Mouse (Mus musculus): ENCODE data around the gene Slc4a4.
"Not testable (repeated sequence)": the region's sequence is repeated elsewhere in the genome, so short reads cannot be mapped to it uniquely, and the experiment has no call there.

The Slc4a4 gene

DNA sequence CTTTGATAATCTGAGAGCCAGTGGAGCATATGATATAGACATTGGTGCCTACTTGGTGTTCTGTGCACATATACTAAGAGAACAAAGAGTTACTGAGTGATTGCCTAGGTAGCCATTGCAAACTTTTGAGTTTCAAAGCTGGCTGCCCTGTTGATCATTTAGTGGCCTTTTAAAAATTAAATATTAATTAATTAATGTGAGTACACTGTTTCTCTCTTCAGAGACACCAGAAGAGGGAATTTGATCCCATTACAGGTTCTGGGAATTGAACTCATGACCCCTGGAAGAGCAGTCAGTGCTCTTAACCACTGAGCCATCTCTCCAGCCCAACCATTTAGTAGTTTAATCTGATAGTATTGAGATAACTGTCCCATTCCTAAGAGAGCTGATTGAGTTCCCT, 209.8 kb downstream of the Slc4a4 start:
- no peak for DNase-seq

DNA sequence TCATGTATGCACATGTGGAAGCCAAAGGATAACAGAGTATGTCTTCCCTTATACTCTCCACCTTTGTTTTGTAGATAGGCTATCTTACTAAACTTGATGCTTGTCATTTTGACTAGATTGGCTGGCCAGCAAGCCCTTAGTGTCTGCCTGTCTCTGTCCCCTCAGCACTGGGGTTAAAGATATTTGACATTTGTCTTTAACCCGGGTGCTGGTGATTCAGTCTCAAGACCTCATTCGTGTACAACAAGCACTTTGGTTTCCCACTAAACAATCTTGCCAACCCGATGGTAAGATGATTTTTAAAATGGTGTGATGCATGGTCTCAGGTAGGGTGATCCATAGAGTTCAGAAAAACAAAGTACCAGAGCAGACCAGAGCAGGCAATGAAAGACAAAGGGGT, 210.7 kb downstream of the Slc4a4 start:
- DNase-seq, result no peak

DNA sequence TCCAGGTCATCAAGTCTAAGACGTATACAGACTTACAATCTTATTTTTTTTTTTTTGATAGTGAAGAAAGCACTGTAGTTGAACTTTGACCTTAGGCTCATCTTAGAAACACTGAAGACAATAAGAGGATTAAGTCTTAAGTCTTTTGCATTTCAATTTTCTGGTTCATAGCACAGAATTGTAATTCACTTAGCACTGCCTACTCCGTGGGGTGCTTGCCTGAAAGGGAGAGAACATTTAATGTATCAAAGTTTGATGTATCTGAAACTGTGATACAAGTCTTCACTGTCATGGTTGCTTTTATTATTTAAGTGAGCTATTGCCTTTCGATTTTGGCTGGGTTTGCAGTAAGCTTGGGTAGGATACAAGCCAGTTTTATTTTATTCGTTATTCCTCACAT, 211.5 kb downstream of the Slc4a4 start:
- no peak for DNase-seq

DNA sequence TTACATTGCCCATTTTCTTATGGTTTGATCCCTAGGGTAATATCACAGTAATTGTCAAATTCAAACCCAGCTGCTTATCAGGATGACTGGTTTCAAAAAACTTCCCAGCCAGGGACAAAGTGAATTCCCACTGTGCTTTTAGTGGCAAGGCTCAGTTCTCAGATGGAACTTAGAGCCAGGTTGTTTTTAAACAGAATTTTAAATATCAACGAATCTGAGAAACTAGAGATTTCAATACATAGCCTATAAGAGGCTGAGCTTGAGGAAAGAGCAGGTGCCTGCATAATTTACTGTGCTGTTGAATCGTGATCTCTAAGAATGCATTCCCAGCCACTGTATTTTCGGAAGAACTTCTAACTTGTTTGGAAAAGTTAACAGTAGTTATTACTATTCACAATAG, 213.3 kb downstream of the Slc4a4 start:
- DNase-seq, result no peak

DNA sequence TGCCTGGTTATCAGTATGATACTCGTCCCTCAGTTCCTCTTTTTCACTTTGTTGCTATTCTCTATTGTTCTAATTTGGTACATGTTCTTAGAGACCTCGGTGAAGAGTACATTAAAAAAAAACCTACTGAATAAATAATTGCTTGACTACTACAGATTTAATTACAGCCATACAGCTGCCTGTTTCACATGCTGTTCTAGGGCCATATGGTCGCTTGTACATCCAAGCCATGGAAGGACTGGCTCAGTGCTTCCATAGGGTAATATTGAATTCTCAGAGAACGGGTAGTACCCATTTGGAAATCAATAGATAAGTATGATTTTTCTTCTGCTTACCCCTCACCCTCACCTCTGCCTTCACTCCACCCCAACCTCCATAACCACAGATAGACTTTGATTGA, 215.9 kb downstream of the Slc4a4 start:
- no peak for DNase-seq

DNA sequence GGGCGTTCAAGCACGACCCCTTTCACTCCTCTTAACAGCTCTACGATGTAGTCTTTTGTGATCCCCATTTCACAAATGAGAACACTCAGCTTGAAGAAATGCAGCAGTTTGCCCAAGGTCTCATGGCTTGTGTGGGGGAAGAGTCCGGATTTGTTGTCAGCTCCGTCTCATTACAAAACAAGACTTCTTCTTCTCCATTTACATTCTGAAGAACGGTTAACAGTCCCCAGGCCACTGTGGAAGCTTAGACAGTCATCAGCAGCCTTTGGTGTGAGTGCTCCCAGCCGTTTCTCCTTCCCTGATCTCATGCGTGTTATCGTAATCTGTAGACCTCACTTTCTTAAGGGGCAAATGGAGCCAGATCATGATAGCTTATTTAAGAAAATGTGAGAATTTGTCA, 218.7 kb downstream of the Slc4a4 start:
- no peak for DNase-seq

DNA sequence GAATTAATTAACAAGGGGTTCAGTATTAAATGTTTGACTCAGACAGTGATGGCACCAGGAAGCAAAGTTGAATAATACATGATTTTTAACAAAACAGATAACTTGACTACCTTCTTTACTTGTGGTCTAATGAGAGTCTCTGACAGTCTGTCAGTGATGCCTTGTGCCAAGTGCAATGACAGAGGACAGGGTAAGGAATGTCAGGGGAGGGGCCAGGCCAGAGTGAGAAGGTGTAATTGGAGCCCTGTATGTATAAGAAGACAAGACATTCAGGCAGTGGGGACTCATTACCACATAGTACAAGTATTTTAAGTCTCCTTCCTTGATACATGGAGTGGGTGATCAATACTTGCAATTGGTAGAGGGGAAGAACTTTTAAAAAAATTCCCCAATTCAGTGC, 219.6 kb downstream of the Slc4a4 start:
- DNase-seq, result no peak

DNA sequence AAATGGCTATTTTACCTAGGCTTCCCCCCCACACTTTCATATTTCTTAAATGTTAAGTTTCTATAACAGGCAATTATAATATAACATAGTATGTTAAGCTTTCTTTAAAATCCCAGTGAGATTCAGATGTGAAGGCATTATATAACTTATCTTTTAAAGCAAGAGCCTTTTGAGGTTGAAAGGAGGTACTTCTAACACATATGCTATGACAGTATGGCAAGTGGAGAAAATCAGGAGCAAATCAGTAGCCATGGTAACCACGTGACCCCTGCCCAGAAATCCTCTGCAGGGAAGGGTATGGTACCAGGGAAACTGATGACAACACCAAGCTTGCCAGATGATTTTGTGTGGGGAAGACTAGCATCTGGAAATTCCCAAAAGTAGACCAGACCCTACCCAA, 222.2 kb downstream of the Slc4a4 start:
- no peak for DNase-seq

DNA sequence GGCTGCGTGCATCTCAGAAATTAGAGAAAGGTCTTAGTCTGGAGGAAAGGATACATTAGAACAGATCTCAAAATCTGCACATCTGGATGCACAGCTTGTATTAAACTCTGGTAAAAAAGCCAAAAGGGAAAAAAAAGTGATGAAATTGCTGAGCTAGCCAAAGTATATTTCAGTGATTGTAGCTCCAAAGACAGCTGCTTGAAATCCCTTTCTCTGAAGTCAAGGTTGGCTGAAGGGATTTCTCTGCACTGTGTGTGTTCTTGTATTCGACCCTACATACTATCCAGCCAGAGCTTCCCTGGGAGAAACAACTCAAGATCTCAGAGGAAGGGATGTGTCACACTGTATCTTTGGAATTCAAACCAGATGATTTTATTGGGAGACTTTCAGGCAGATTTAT, 223.2 kb downstream of the Slc4a4 start:
- DNase-seq, result no peak

DNA sequence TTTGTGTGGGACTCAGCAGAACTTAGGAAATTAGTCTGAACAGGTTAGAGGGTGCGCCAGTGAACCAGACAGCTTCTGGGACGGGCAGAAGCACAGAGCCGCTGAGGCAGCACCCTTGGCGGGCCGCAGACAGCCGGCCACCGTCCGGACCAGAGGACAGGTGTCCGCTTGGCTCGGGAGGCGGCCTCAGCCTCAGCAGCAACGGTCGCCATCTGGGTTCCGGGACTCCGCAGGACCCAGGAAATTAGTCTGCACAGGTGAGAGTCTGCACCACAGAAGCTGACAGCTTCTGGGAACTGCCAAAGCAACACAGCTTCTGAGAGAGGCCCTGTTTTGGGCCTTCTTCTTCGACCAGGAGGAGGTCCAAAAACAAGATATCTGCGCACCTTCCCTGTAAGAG, 225.4 kb downstream of the Slc4a4 start:
- DNase-seq, result not testable (repeated sequence)

DNA sequence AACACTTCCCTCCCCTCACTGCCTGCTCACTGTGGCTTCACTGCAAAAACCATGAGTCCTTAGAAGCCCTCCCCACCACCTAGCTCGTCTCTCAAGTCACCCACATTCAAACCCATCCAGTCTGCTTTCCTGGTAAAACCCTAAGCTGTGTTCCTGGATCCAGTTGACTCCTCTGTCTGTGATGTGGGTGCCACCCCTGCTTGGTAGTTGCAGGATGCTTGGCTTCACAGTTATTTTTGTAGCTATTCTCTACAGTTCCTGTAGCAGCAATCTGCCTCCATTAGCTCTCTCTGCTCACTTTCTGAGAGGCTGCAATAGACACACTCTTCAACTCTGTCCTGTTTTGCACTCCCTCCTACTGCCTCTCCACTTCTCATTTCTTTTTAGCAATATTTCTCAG, 234.3 kb downstream of the Slc4a4 start:
- no peak for DNase-seq

DNA sequence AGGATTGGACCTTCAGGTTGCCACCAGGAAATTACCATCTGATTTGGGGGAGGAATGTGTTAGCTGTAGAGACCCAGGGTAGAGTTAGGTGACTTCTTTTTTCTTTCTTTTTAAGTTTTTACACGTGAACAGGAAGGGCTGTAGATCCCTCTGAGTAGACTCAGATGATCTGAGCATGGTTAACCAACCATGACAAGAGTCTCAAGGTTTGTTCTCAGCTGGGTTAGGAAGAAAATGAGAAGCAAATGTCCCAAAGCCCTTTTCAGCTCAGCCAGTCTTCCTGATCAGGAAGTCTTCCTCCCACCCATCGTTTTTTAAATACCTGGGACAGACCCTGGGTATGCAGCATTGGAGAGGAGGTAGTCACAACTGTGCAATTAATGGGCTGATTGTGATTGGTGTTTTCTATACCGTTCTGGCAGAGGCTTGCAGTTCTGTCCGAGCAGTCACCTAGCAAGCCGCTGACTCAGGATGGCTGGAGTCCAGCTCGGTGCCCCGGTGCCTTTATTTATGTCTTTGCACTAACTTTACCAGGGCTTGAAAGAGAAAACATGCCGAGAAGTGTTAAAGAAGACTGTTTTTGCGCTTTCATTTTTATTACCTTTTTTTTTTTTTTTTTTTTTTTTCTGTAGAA, 236.8 kb downstream of the Slc4a4 start:
- DNase-seq, result no peak

DNA sequence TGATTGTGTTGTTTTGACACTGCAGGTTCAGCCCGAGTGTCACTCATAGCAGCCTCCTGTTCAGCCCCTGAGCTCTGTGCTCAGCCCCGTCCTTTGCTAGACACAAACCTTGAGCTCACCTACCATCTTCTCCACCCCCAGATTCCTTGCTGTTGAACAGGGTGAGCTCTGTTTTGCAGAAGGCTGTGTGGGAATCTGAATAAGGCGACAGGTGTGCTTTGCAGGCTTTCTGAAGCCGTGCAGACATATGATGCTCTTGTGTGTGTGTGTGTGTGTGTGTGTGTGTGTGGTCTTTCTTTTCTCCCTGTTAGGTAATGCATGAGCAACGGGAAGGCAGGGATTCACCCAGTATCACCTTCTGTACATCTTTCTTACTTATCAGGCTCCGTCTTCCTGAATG, 241.6 kb downstream of the Slc4a4 start:
- DNase-seq, result no peak

DNA sequence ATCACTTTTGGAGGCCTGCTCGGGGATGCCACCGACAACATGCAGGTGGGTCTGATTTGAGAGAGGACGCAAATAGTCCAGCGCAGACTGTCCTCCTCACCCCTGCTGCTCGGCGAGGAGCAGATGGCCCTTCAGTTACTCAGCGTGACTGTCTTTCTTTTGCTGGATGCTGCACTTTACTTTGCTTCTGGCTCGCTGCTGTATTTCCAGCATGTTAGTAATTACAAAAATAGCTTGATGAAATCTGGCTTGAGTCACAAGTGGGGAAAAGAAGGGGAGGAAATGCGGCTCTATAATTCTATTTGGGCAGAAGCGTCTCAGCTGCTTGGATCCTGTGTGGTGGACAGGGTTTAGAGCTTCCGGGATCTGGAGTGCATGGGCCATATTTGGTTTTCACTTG, 249.2 kb downstream of the Slc4a4 start:
- DNase-seq, result no peak

DNA sequence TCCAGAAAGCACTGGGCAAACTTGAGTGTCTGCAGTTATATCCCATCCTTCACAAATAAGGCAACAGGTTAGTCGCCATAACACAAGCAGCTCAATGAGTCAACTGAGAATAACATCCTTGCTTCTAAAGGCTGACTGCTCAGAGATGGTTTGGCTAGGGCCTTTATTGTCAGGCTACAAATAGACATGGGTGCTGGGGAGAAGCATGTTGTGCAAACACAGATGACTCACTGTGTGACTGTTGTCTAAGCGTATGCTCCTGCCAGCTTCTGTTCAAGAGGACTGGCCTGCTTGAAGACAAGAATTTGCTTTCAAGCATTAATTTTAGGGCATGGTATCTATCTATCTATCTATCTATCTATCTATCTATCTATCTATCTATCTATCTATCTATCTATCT, 253.5 kb downstream of the Slc4a4 start:
- no peak for DNase-seq

DNA sequence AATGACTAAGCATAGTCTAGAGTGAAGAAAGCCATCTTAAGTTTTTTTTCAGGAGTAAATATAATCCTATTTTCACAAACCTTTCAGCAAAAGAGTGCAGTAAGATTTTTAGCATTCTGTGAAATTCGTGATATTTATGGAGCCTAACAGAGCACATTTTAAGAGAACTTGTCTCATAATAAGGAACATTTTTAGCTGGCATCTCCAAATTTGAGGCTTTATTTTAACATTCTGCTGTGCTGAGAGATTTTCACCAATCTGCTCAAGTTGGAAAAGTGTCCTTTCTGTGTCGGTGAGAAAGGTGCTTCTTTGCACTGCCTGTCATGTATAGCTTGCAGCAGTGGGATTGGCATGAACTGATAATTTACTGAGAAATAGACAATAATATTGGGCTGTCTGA, 255.1 kb downstream of the Slc4a4 start:
- no peak for DNase-seq

DNA sequence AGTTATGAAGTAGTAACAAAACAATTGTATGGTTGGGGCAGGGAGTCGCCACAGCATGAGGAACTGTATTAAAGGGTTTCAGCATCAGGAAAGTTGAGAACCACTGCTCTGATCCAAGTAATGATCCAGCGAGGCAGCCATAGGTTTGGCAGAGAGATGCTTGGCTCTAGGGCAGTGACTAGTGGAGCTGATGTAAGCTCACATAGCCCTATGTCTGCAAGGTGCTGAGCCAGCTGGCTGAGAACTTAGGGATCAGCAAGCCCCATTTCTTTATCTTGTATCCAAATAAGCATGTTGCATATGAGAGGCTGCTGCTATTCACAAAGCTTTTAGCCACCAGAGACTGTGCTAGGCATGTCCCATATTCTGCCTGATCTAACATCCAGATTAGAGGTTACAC, 259.7 kb downstream of the Slc4a4 start:
- DNase-seq, result no peak

DNA sequence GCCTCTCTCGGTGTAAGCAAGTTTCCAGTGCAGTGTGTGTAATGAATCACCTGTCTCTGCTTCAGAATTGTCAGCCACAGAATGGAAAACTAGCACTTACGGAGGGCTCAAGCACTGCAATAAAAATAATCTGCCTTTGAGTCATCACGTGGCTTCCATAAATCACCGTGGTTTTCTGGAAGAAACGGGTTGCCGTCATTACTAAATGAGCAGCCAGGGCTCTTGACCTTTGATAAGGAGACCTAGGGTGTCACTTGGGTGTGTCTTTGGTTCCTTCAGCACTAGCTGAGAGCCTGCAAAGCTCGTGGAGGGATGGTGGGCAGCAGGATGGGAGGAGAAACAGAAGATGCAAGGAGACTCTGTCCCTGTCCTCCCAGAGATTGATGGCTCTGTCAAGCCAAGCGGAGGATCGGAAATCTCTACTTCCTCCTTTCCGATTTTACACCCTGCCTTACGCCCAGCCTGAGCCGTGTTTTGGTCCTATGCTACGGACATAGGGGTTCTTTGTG, 260.7 kb downstream of the Slc4a4 start:
- DNase-seq, result no peak

DNA sequence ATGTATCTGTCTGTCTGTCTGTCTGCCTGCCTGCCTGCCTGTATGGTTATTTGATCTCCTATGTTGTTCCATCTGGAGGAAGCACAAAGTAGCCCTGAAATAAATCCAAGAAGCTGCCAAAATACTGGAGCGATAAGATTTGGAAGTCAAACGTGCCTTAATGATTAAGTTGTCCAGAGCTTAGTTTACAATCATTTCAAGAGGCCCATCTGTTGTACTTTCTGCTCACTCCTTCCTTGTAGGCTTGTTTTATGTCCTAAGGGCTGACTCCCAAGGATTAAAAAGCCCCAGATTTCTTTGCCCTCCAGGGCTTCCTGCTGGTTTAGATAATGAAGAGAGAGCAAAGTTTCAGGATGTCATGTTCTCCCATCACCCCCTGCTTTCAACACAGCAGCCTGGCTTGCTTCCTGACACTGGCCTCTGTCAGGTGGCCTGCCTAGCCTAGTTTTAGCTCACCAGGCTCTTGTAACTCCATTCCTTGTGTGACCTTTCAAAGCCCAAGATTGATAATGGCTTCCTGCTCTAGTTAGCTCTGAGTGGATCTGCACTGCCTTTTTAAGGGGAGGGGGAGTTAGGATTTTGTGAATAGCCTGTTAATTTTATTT, 262.9 kb downstream of the Slc4a4 start:
- no peak for DNase-seq

DNA sequence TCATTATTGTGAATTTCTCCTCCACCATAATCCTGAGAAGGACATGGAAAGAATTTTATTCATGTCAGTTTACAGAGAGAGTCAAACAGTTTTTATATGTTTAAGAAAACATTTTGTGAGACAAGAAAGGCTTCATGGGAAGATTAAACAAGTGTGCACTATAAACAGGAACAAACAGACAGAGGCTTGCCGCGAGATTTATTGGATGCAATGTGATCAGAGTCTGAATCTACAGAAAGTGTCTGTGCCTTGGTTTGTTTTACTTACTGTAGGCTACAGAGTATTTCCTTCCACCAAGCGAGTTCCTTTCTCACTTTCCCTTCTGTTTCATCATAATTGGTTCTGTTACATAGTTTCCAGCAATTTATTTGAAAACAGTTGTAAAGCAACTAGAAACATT, 264.5 kb downstream of the Slc4a4 start:
- DNase-seq, result no peak

DNA sequence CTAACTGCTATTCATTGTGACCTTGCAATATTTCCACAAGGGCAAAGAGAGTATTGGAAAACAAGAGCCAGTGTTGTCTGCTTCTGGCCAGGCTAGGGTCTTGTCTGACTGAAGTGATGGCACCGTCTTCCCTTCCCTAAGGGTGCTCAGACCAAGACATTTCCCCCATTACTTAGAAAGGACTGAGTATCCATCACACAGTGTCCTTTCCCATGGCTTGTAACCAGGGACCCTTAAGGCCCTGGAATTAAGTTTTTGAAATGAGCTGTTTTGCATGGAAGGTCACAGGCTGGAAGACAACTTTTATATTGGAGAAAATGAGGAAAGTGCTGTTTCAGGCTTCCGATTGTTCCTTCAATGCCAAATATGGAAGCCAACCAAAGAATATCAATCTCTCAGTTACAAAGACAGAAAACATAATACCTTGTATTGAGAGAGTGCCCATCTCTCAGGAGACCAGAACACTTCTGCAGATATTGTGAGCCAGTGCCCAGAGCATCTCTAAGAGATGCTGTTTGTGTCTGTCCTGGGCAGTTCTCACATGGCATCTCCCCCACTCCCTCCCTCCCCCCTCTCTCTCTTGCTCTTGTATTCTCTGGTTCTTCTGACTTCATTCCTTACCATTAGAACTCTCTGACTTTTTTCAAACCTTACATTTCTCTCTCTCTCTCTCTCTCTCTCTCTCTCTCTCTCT, 284.6 kb downstream of the Slc4a4 start:
- no peak for DNase-seq

DNA sequence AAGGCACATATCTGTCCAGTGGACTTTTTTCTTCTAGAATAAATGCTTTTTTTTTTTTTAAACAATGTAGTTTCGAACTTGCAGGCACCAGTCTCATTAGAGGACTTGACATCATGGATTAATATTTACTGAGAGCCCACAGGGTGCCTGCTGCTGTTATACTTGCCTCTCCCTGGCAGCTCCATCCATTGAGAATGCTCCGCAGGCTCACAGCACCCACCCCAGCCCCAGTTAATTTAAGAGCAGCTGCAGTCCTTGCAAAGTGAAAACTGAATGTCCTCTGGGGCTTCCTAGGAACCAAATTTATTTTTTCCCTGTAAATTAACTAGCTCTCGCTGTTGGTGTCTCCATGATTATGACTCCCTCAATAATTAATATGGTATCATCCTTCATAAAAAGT, 303.4 kb downstream of the Slc4a4 start:
- no peak for DNase-seq

DNA sequence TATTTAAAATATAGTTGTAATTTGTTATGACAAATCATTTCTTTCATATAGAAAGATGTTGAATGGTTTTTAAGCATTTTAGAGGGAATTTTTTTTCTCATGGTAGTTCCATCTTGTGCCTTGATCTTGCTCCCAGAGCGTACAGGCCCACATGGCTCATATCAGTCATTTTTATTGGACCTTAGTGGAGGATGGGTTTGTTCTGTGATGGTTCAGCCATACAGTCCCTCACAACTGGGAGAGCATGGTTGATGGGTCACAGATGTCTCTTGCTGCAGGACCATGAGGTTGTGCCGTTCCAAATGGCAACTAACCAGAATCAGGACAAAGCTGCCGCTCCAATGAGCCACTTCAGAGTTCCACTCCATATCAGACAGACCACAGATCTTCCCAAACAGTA, 308.0 kb downstream of the Slc4a4 start:
- no peak for DNase-seq

DNA sequence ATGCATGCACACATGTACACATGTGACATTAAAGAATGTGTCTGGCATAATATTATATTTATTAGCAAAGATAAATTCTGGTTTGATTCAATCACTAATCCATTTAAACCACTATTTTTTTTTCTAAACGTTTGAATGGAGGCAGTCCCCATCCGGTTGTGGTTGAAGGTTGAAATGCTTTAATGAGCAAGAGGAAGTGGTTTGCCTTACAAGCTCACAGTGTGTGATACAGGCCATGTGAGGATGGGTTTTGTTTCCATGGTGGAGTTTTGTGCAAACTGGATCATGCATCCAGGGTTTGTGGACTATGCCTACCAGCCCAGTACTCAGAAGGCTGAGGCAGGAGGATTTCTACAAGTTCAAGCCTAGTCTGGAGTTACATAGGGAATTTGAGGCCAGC, 311.9 kb downstream of the Slc4a4 start:
- DNase-seq, result no peak
